Mouse (Mus musculus) limb, embryonic 13.5 days (tissue): ENCODE results near the gene Htra1. TPM values are rescaled to one million over a fixed set of nuclear protein-coding genes. Genes with fewer than 3 reads are reported as not detected.
A peak's percentile ranks its signal among the peaks of the same experiment; 100 is the strongest.

Experiments used
- ATAC-seq: fragments of 200-750 bp; cut with Nextera tagmentation; 2 replicates; pipeline ENCODE4 v1.8.0; 2017; ENCODE audit warnings: low read depth, moderate number of reproducible peaks, moderate TSS enrichment; ENCODE audit not compliant: low FRiP score
- H3K27ac ChIP-seq: fragments of 300-500 bp; sonication (generic); 2 replicates; pipeline ENCODE4 v1.5.1; 2015; ENCODE audit warnings: inconsistent platforms, mild to moderate bottlenecking, moderate library complexity
- H3K27me3 ChIP-seq: fragments of 300-500 bp; sonication (generic); 2 replicates; pipeline ENCODE4 v1.6.1; 2015; ENCODE audit warnings: mild to moderate bottlenecking, inconsistent platforms
- H3K36me3 ChIP-seq: fragments of 300-500 bp; sonication (generic); 2 replicates; pipeline ENCODE4 v1.6.1; 2015; ENCODE audit warnings: inconsistent platforms, mild to moderate bottlenecking, moderate library complexity
- H3K4me1 ChIP-seq: fragments of 300-500 bp; sonication (generic); 2 replicates; pipeline ENCODE4 v1.6.1; 2015; ENCODE audit warnings: inconsistent platforms
- H3K4me2 ChIP-seq: fragments of 300-500 bp; sonication (generic); replicated peaks from 2 replicates; pipeline ENCODE4 v1.6.1; 2015; ENCODE audit warnings: inconsistent platforms, mild to moderate bottlenecking, moderate library complexity
- H3K4me3 ChIP-seq: fragments of 300-500 bp; sonication (generic); 2 replicates; pipeline ENCODE4 v1.5.1; 2015; ENCODE audit warnings: moderate library complexity, mild to moderate bottlenecking, inconsistent platforms
- H3K9ac ChIP-seq: fragments of 300-500 bp; sonication (generic); 2 replicates; pipeline ENCODE4 v1.6.1; 2015; ENCODE audit warnings: mild to moderate bottlenecking, inconsistent platforms
- H3K9me3 ChIP-seq: fragments of 300-500 bp; sonication (generic); 2 replicates; pipeline ENCODE4 v1.6.1; 2016; ENCODE audit warnings: inconsistent platforms
- WGBS: fragments of 180-500 bp; shearing (Covaris S2); methylation state at CpG from one replicate; pipeline ENCODE4 v1.1.7; 2015; 5-methylcytosine and 5-hydroxymethylcytosine counted together
- polyA plus RNA-seq: library from polyadenylated mRNA; unstranded; fragments of >200 nt; fragmentation: Nextera tagmentation; extraction: Ambion mirVana; gene quantifications from 2 replicates; pipeline ENCODE4 v1.2.1, GENCODE M21; 2015

The Htra1 gene
- polyA plus RNA-seq, 1 experiment from 2014 or later = 87.6 TPM

GRCm38 (mm10) chr7:130903505-130904074, 32.3 kb upstream of the Htra1 start:
- Histone ChIP-seq H3K4me1 (no peaks in the 10 kb centered on the region), H3K4me3 (no peak overlapping the region), H3K9ac (no peak overlapping the region), H3K27ac (no peak overlapping the region), H3K4me2 (no peak overlapping the region), H3K9me3 (no peaks in the 10 kb centered on the region), H3K36me3 (peaks cover 34% of the 10 kb centered on the region), H3K27me3 (no peaks in the 10 kb centered on the region)
- 85% methylated on average over 16 of the region's 16 CpGs for WGBS
- ATAC-seq = no peak

GRCm38 (mm10) chr7:130904571-130905365, 31.1 kb upstream of the Htra1 start:
- WGBS = 87% methylated on average over 13 of the region's 13 CpGs
- no peak for ATAC-seq
- Histone ChIP-seq H3K9ac (no peak overlapping the region), H3K27me3 (no peaks in the 10 kb centered on the region), H3K4me1 (no peaks in the 10 kb centered on the region), H3K36me3 (peaks cover 40% of the 10 kb centered on the region), H3K27ac (no peak overlapping the region), H3K4me2 (no peak overlapping the region), H3K4me3 (no peak overlapping the region), H3K9me3 (no peaks in the 10 kb centered on the region)

GRCm38 (mm10) chr7:130910841-130911240, 25.1 kb upstream of the Htra1 start:
- Histone ChIP-seq H3K9ac (no peak overlapping the region), H3K9me3 (no peaks in the 10 kb centered on the region), H3K4me3 (no peak overlapping the region), H3K36me3 (peaks cover 24% of the 10 kb centered on the region), H3K27ac (no peak overlapping the region), H3K4me2 (no peak overlapping the region), H3K4me1 (no peaks in the 10 kb centered on the region), H3K27me3 (no peaks in the 10 kb centered on the region)
- WGBS = 94% methylated on average over 14 of the region's 14 CpGs
- no peak for ATAC-seq

- H3K27me3 ChIP-seq = no peaks in the 10 kb centered on the region
- H3K27ac ChIP-seq = no peak overlapping the region
- no peaks in the 10 kb centered on the region for H3K4me1 ChIP-seq
- H3K4me3 ChIP-seq = no peak overlapping the region
- H3K36me3 ChIP-seq = peaks cover 10% of the 10 kb centered on the region
- ATAC-seq = no peak
- no peak overlapping the region for H3K9ac ChIP-seq
- 56% methylated on average over 5 of the region's 5 CpGs for WGBS
- no peaks in the 10 kb centered on the region for H3K9me3 ChIP-seq
- H3K4me2 ChIP-seq = no peak overlapping the region
Observed at GRCm38 (mm10) chr7:130914693-130915363, 21.1 kb upstream of the Htra1 start.

GRCm38 (mm10) chr7:130918260-130918659, 17.7 kb upstream of the Htra1 start:
- ATAC-seq = no peak
- Histone ChIP-seq H3K4me3 (no peak overlapping the region), H3K36me3 (peaks cover 5% of the 10 kb centered on the region; the same call in 1 of the 2 replicates), H3K27ac (no peak overlapping the region), H3K4me1 (no peaks in the 10 kb centered on the region), H3K9me3 (no peaks in the 10 kb centered on the region), H3K27me3 (no peaks in the 10 kb centered on the region), H3K4me2 (no peak overlapping the region), H3K9ac (no peak overlapping the region)
- 67% methylated on average over 2 of the region's 2 CpGs for WGBS

GRCm38 (mm10) chr7:130922981-130923731, 12.8 kb upstream of the Htra1 start:
- no peaks in the 10 kb centered on the region for H3K9me3 ChIP-seq
- 67% methylated on average over 13 of the region's 13 CpGs for WGBS
- no peak overlapping the region for H3K9ac ChIP-seq
- no peaks in the 10 kb centered on the region for H3K36me3 ChIP-seq
- H3K4me1 ChIP-seq = no peaks in the 10 kb centered on the region
- no peak overlapping the region for H3K27ac ChIP-seq
- H3K27me3 ChIP-seq = no peaks in the 10 kb centered on the region
- no peak for ATAC-seq
- no peak overlapping the region for H3K4me2 ChIP-seq
- H3K4me3 ChIP-seq = no peak overlapping the region

GRCm38 (mm10) chr7:130930401-130930800, 5.5 kb upstream of the Htra1 start:
- H3K27ac ChIP-seq = no peak overlapping the region

GRCm38 (mm10) chr7:130932921-130933320, 3.0 kb upstream of the Htra1 start:
- no peaks in the 10 kb centered on the region for H3K9me3 ChIP-seq
- peaks cover 30% of the 10 kb centered on the region for H3K4me1 ChIP-seq
- H3K36me3 ChIP-seq = no peaks in the 10 kb centered on the region
- ATAC-seq = no peak
- no peak overlapping the region for H3K4me3 ChIP-seq
- 88% methylated on average over 9 of the region's 9 CpGs for WGBS
- H3K4me2 ChIP-seq = no peak overlapping the region
- H3K27ac ChIP-seq = no peak overlapping the region
- H3K9ac ChIP-seq = no peak overlapping the region
- H3K27me3 ChIP-seq = peaks cover 53% of the 10 kb centered on the region

More at GRCm38 (mm10) chr7:130930401-130930800, 5.5 kb upstream of the Htra1 start:
- H3K4me1 ChIP-seq = peaks cover 7% of the 10 kb centered on the region
- H3K9me3 ChIP-seq = no peaks in the 10 kb centered on the region
- ATAC-seq = no peak
- H3K27me3 ChIP-seq = peaks cover 28% of the 10 kb centered on the region
- WGBS = 68% methylated on average over 3 of the region's 3 CpGs
- H3K9ac ChIP-seq = no peak overlapping the region
- no peaks in the 10 kb centered on the region for H3K36me3 ChIP-seq
- no peak overlapping the region for H3K4me3 ChIP-seq
- H3K4me2 ChIP-seq = no peak overlapping the region

GRCm38 (mm10) chr7:130934654-130935053, 1.3 kb upstream of the Htra1 start:
- no peak overlapping the region for H3K9ac ChIP-seq
- H3K4me2 ChIP-seq = no peak overlapping the region; the same call in 1 of the 2 replicates
- 83% methylated on average over 4 of the region's 4 CpGs for whole genome bisulfite sequencing
- H3K4me1 ChIP-seq = peaks cover 31% of the 10 kb centered on the region
- ATAC-seq = no peak
- H3K36me3 ChIP-seq = no peaks in the 10 kb centered on the region
- H3K27ac ChIP-seq = no peak overlapping the region
- H3K9me3 ChIP-seq = no peaks in the 10 kb centered on the region
- peaks cover 70% of the 10 kb centered on the region for H3K27me3 ChIP-seq
- H3K4me3 ChIP-seq = no peak overlapping the region

GRCm38 (mm10) chr7:130935421-130935792, 504 bp upstream of the Htra1 start:
- Histone ChIP-seq H3K4me3 (peak overlapping the region; percentile 59), H3K4me2 (peak overlapping the region; percentile 85), H3K9me3 (no peaks in the 10 kb centered on the region), H3K27me3 (peaks cover 77% of the 10 kb centered on the region), H3K27ac (no peak overlapping the region), H3K9ac (peak overlapping the region; percentile 67), H3K4me1 (peaks cover 36% of the 10 kb centered on the region), H3K36me3 (no peaks in the 10 kb centered on the region)
- WGBS = 12% methylated on average over 16 of the region's 16 CpGs
- ATAC-seq = peak; percentile 9; the same call in 1 of the 2 replicates

- Histone ChIP-seq H3K36me3 (no peaks in the 10 kb centered on the region), H3K9ac (peak overlapping the region; percentile 67), H3K4me1 (peaks cover 36% of the 10 kb centered on the region), H3K27ac (peak overlapping the region; percentile 10; the same call in 1 of the 2 replicates), H3K27me3 (peaks cover 78% of the 10 kb centered on the region), H3K4me2 (peak overlapping the region; percentile 85), H3K4me3 (peak overlapping the region; percentile 59), H3K9me3 (no peaks in the 10 kb centered on the region)
- WGBS = under 1% methylated on average over 48 of the region's 49 CpGs
- ATAC-seq = peak; percentile 53; the same call in 1 of the 2 replicates
Observed at GRCm38 (mm10) chr7:130936472-130936951, 601 bp downstream of the Htra1 start.
